Mouse (Mus musculus): ENCODE results near the gene Vsig10. TPM values are rescaled to one million over a fixed set of nuclear protein-coding genes. Genes with fewer than 3 reads are reported as not detected.

The Vsig10 gene
- polyA plus RNA-seq, 1 experiment from 2014 or later = 18.2 TPM

- no peak for ATAC-seq (ENCODE audit: low read depth)
- H3K4me2 ChIP-seq (ENCODE audit: low read depth, low read length) = no peak overlapping the region
- H3K9me3 ChIP-seq (ENCODE audit: control insufficient read depth, low read length) = no peaks in the 10 kb centered on the region
- WGBS = 50% methylated on average over 4 of the region's 5 CpGs
- H3K9ac ChIP-seq (ENCODE audit: low read length) = no peak overlapping the region
- H3K27me3 ChIP-seq (ENCODE audit: control insufficient read depth, insufficient read depth, low read depth, low read length) = no peaks in the 10 kb centered on the region
- H3K4me3 ChIP-seq (ENCODE audit: low read length) = no peak overlapping the region
- H3K27ac ChIP-seq (ENCODE audit: low read length) = no peak overlapping the region
- no peaks in the 10 kb centered on the region for H3K36me3 ChIP-seq (ENCODE audit: control insufficient read depth, insufficient read depth, low read length)
- H3K4me1 ChIP-seq (replicated peaks; ENCODE audit: control insufficient read depth, insufficient read depth, low read length) = no peaks in the 10 kb centered on the region
Observed at GRCm38 (mm10) chr5:117398007-117398550, 79.2 kb downstream of the Vsig10 start.

- Histone ChIP-seq H3K4me1 (replicated peaks; ENCODE audit: control insufficient read depth, insufficient read depth, low read length) (no peaks in the 10 kb centered on the region), H3K9me3 (ENCODE audit: control insufficient read depth, low read length) (no peaks in the 10 kb centered on the region), H3K4me2 (ENCODE audit: low read depth, low read length) (no peak overlapping the region), H3K4me3 (ENCODE audit: low read length) (no peak overlapping the region), H3K36me3 (ENCODE audit: control insufficient read depth, insufficient read depth, low read length) (no peaks in the 10 kb centered on the region), H3K9ac (ENCODE audit: low read length) (no peak overlapping the region), H3K27ac (ENCODE audit: low read length) (no peak overlapping the region), H3K27me3 (ENCODE audit: control insufficient read depth, insufficient read depth, low read depth, low read length) (no peaks in the 10 kb centered on the region)
- 72% methylated on average over 9 of the region's 9 CpGs for WGBS
- ATAC-seq (ENCODE audit: low read depth) = no peak
Observed at GRCm38 (mm10) chr5:117399281-117399680, 80.4 kb downstream of the Vsig10 start.

GRCm38 (mm10) chr5:117403609-117404008 is 84.7 kb downstream of the Vsig10 start:
- no peaks in the 10 kb centered on the region for H3K4me1 ChIP-seq (replicated peaks; ENCODE audit: control insufficient read depth, insufficient read depth, low read length)
- H3K36me3 ChIP-seq (ENCODE audit: control insufficient read depth, insufficient read depth, low read length) = no peaks in the 10 kb centered on the region
- H3K27ac ChIP-seq (ENCODE audit: low read length) = no peak overlapping the region
- no peak for ATAC-seq (ENCODE audit: low read depth)
- H3K9me3 ChIP-seq (ENCODE audit: control insufficient read depth, low read length) = no peaks in the 10 kb centered on the region
- no peaks in the 10 kb centered on the region for H3K27me3 ChIP-seq (ENCODE audit: control insufficient read depth, insufficient read depth, low read depth, low read length)
- no peak overlapping the region for H3K4me2 ChIP-seq (ENCODE audit: low read depth, low read length)
- H3K9ac ChIP-seq (ENCODE audit: low read length) = no peak overlapping the region
- no peak overlapping the region for H3K4me3 ChIP-seq (ENCODE audit: low read length)
- WGBS = 75% methylated on average over 8 of the region's 8 CpGs

Other genes starting within 250 kb of the Vsig10 start
- 56.9 and 63.4 TPM in 2 replicates for gene Suds3, start 203.0 kb upstream of the Vsig10 start, polyA plus RNA-seq (2015; fragmentation: Nextera tagmentation; extraction: Ambion mirVana)
- 33.5 and 37.1 TPM in 2 replicates for gene Taok3, start 199.0 kb upstream of the Vsig10 start, polyA plus RNA-seq (2015; fragmentation: Nextera tagmentation; extraction: Ambion mirVana)
- gene Pebp1, start 31.5 kb upstream of the Vsig10 start, polyA plus RNA-seq (2015; fragmentation: Nextera tagmentation; extraction: Ambion mirVana) = 649 and 667 TPM in 2 replicates
- gene Wsb2, start 38.2 kb downstream of the Vsig10 start, polyA plus RNA-seq (2015; fragmentation: Nextera tagmentation; extraction: Ambion mirVana) = 38.1 and 45.0 TPM in 2 replicates
- gene Rfc5, start 70.0 kb downstream of the Vsig10 start, polyA plus RNA-seq (2015; fragmentation: Nextera tagmentation; extraction: Ambion mirVana) = 111 and 116 TPM in 2 replicates
- 0.09 and 0.30 TPM in 2 replicates for gene Ksr2, start 94.9 kb downstream of the Vsig10 start, polyA plus RNA-seq (2015; fragmentation: Nextera tagmentation; extraction: Ambion mirVana)